Mouse (Mus musculus) left cerebral cortex, adult 2 months (tissue): ENCODE results near the gene Mtln. TPM values are rescaled to one million over a fixed set of nuclear protein-coding genes. Genes with fewer than 3 reads are reported as not detected.

Experiments used
- DNase-seq, 2 experiments: peaks; one replicate each; pipeline ENCODE4 v3.0.0; 2021 to 2022; ENCODE audit warnings: low spot score in 2 of 2, mixed read lengths in 1 of 2; ENCODE audit errors: extremely low spot score in 1 of 2
- H3K27ac ChIP-seq: fragments of 200-600 bp; 2 replicates; pipeline ENCODE4 v1.8.1; 2022
- H3K4me3 ChIP-seq: fragments of 200-600 bp; 2 replicates; pipeline ENCODE4 v1.8.1; 2022
- CTCF ChIP-seq: fragments of 200-600 bp; IDR thresholded peaks from 2 replicates; pipeline ENCODE4 v1.8.1; 2022; ENCODE audit warnings: antibody characterized with exemption, mild to moderate bottlenecking, moderate library complexity
- intact Hi-C: fragments of 180-260 bp; cut with DNase I; formaldehyde crosslinking; loops from one replicate; pipeline ENCODE4 v1.15.1; 2025
- total RNA-seq, 2 experiments: library from RNA; stranded (reverse); gene quantifications; 2 replicates each; pipeline ENCODE4 v1.2.3; 2021

Mtln gene
- total RNA-seq, 2 experiments from 2014 or later, result 50.3 to 51.2 TPM

- intact Hi-C loops, result no loop called here
Measured at GRCm38 (mm10) chr2:127748316-127748715, 44.0 kb downstream of the Mtln start.

GRCm38 (mm10) chr2:127742637-127743036, 49.7 kb downstream of the Mtln start:
- H3K4me3 ChIP-seq, result no peak overlapping the region

More at GRCm38 (mm10) chr2:127748316-127748715, 44.0 kb downstream of the Mtln start:
- DNase-seq, result no peak
- Histone ChIP-seq H3K27ac (no peak overlapping the region), H3K4me3 (no peak overlapping the region)
- TF ChIP-seq CTCF, result no peak

More at GRCm38 (mm10) chr2:127742637-127743036, 49.7 kb downstream of the Mtln start:
- intact Hi-C loops, result no loop called here
- TF ChIP-seq CTCF, result no peak
- no peak overlapping the region for H3K27ac ChIP-seq
- no peak for DNase-seq

Other genes starting within 250 kb of the Mtln start
- 1 to 10 TPM; 6.3 to 8.1 TPM for gene Zfp661, start 205.4 kb downstream of the Mtln start, total RNA-seq
- gene Mrps5, start 205.3 kb downstream of the Mtln start, total RNA-seq, result 10 to 100 TPM; 82.1 to 94.5 TPM
- gene Mal, start 135.8 kb downstream of the Mtln start, total RNA-seq, result 10 to 100 TPM; 59.8 to 65.0 TPM
- gene Mall, start 62.6 kb downstream of the Mtln start, total RNA-seq, result 1 to 10 TPM; 1.4 to 1.8 TPM
- 10 to 100 TPM; 15.5 to 18.2 TPM for gene Nphp1, start 3.6 kb downstream of the Mtln start, total RNA-seq
- under 1 TPM in 1 of 2 experiments, not detected in 1; 0.16 TPM for gene Bub1, start 39.4 kb upstream of the Mtln start, total RNA-seq
- gene Acoxl, start 46.4 kb upstream of the Mtln start, total RNA-seq, result not detected